24 mouse cellular contexts compared by ENCODE assay signal in genomic region chr19:45156381-45156780, GRCm38 (mm10). TPM values are rescaled to one million over a fixed set of nuclear protein-coding genes. Genes with fewer than 3 reads are reported as not detected.
DNase-seq lines count a peak whose midpoint lies in the region; ATAC-seq and TF ChIP-seq lines count a peak whose summit lies in the region.
"Had no signal": no experiment of that assay in that cellular context is flagged by ENCODE, and none has a peak within 500 bp of the region (broad histone marks: within the 10 kb centered on the region; RNA-seq: fewer than 3 reads in every experiment).

No protein-coding gene starts in this region.

- no peak for TF ChIP-seq CTCF in testis, adult 2 months (IDR thresholded peaks at IDR 0.05; ENCODE audit: control insufficient read depth, insufficient read depth, insufficient replicate concordance, low read depth, low read length)

- no peak for TF ChIP-seq POLR2A in testis, adult 2 months (IDR thresholded peaks at IDR 0.05; ENCODE audit: control insufficient read depth, low read depth, low read length)

- no peaks in the 10 kb centered on the region for H3K36me3 ChIP-seq in heart, embryonic 10.5 days
- no peaks in the 10 kb centered on the region for H3K36me3 ChIP-seq in midbrain, embryonic 10.5 days
- H3K36me3 ChIP-seq in midbrain, embryonic 14.5 days (ENCODE audit: control insufficient read depth, insufficient read depth, low read length), result no peaks in the 10 kb centered on the region
- H3K36me3 ChIP-seq in testis, adult 2 months (ENCODE audit: control insufficient read depth, insufficient read depth, low read length), result no peaks in the 10 kb centered on the region
- H3K36me3 ChIP-seq: forebrain, embryonic 10.5 days; heart, embryonic 13.5 days; hindbrain, embryonic 13.5 days had no signal

- intact Hi-C loops in heart, postnatal 36 days (cut with DNase I), result no loop called here

- peak overlapping the region; percentile 35; the same call in 1 of the 2 replicates for H3K4me3 ChIP-seq in heart, embryonic 10.5 days
- H3K4me3 ChIP-seq in midbrain, embryonic 10.5 days, result no peak overlapping the region
- H3K4me3 ChIP-seq in midbrain, embryonic 14.5 days (replicated peaks; ENCODE audit: low read depth, low read length), result no peak overlapping the region
- peak overlapping the region; percentile 60 for H3K4me3 ChIP-seq in testis, adult 2 months (ENCODE audit: control insufficient read depth, low read depth, low read length)
- H3K4me3 ChIP-seq: erythroblast, embryonic 14.5 days; forebrain, embryonic 10.5 days; gastrocnemius, adult 2 months; heart, embryonic 13.5 days had no signal

- peaks cover 38% of the 10 kb centered on the region for H3K4me1 ChIP-seq in heart, embryonic 10.5 days
- H3K4me1 ChIP-seq in midbrain, embryonic 10.5 days, result peaks cover 34% of the 10 kb centered on the region
- H3K4me1 ChIP-seq in midbrain, embryonic 14.5 days (ENCODE audit: control insufficient read depth, insufficient read depth, low read length), result no peaks in the 10 kb centered on the region
- peaks cover 40% of the 10 kb centered on the region for H3K4me1 ChIP-seq in testis, adult 2 months (ENCODE audit: control insufficient read depth, insufficient read depth, low read length)

- no peaks in the 10 kb centered on the region for H3K9me3 ChIP-seq in heart, embryonic 10.5 days
- H3K9me3 ChIP-seq in midbrain, embryonic 10.5 days (replicated peaks), result no peaks in the 10 kb centered on the region
- no peaks in the 10 kb centered on the region for H3K9me3 ChIP-seq in midbrain, embryonic 14.5 days (ENCODE audit: control insufficient read depth, low read length)
- H3K9me3 ChIP-seq: forebrain, embryonic 10.5 days; heart, embryonic 13.5 days; hindbrain, embryonic 13.5 days had no signal

- H3K9ac ChIP-seq in midbrain, embryonic 14.5 days (replicated peaks; ENCODE audit: low read length), result no peak overlapping the region
- H3K9ac ChIP-seq: heart, embryonic 13.5 days; hindbrain, embryonic 13.5 days had no signal

- no peak overlapping the region for H3K27ac ChIP-seq in heart, embryonic 10.5 days
- H3K27ac ChIP-seq in midbrain, embryonic 10.5 days (replicated peaks), result no peak overlapping the region
- H3K27ac ChIP-seq in midbrain, embryonic 14.5 days (replicated peaks; ENCODE audit: low read depth, low read length), result no peak overlapping the region
- H3K27ac ChIP-seq in testis, adult 2 months (ENCODE audit: control insufficient read depth, insufficient read depth, low read depth, low read length), result no peak overlapping the region
- H3K27ac ChIP-seq: forebrain, embryonic 10.5 days; gastrocnemius, adult 2 months; heart, embryonic 13.5 days; hindbrain, embryonic 13.5 days had no signal

- no peak overlapping the region for H3K4me2 ChIP-seq in midbrain, embryonic 14.5 days (ENCODE audit: low read length)
- H3K4me2 ChIP-seq: heart, embryonic 13.5 days; hindbrain, embryonic 13.5 days had no signal

- no peak for DNase-seq in heart, embryonic 10.5 days (ENCODE audit: low spot score)
- no peak for DNase-seq in heart, postnatal 36 days
- DNase-seq in midbrain, embryonic 10.5 days (ENCODE audit: low spot score), result peak; percentile 23
- DNase-seq in midbrain, embryonic 14.5 days, result no peak
- no peak for DNase-seq in testis, postnatal 14 days (ENCODE audit: low spot score)
- DNase-seq in B cell, adult 2 months, result no peak
- DNase-seq: adrenal gland, postnatal 14 days; cerebellum, adult 11-12 months; cerebellum, adult 9-10 months; cerebellum, postnatal 25 days; gastrocnemius, adult 2 months; gastrocnemius, postnatal 25 days; heart, postnatal 4 days had no signal

- no peak for ATAC-seq in midbrain, embryonic 14.5 days (ENCODE audit: low FRiP score, low TSS enrichment)
- ATAC-seq: activated CD4-positive, CD25-positive, alpha-beta regulatory T cell, adult 4 months; forebrain, embryonic 14.5 days; Patski had no signal

- peaks cover 100% of the 10 kb centered on the region for H3K27me3 ChIP-seq in heart, embryonic 10.5 days (ENCODE audit: insufficient read depth, poor library complexity, severe bottlenecking)
- peaks cover 100% of the 10 kb centered on the region for H3K27me3 ChIP-seq in midbrain, embryonic 10.5 days (ENCODE audit: low read depth, poor library complexity, severe bottlenecking)
- peaks cover 95% of the 10 kb centered on the region for H3K27me3 ChIP-seq in midbrain, embryonic 14.5 days (ENCODE audit: control insufficient read depth, insufficient read depth, low read length)
- H3K27me3 ChIP-seq in testis, adult 2 months (ENCODE audit: control insufficient read depth, insufficient read depth, low read length), result peaks cover 18% of the 10 kb centered on the region

- WGBS in heart, embryonic 10.5 days, result 11% methylated on average over 5 of the region's 5 CpGs
- WGBS in midbrain, embryonic 10.5 days, result 5% methylated on average over 5 of the region's 5 CpGs
- under 1% methylated on average over 5 of the region's 5 CpGs for WGBS in midbrain, embryonic 14.5 days

RNA-seq across cellular contexts. Expression of gene Tlx1, which starts 5.9 kb away (rescaled TPM):
- polyA plus RNA-seq in heart, embryonic 10.5 days (2016; fragmentation: Nextera tagmentation; extraction: Ambion mirVana), result 1.0 and 4.1 TPM in 2 replicates
- total RNA-seq in heart, postnatal 36 days (2021), result not detected
- 0.11 and 0.22 TPM in 2 replicates for polyA plus RNA-seq in midbrain, embryonic 10.5 days (2016; fragmentation: Nextera tagmentation; extraction: Ambion mirVana)
- polyA plus RNA-seq in midbrain, embryonic 14.5 days (2014; fragmentation: Nextera tagmentation; extraction: Ambion mirVana), result not detected in 2 replicates
- polyA plus RNA-seq in testis, adult 2 months (2012; rRNA removed), result 0.06 and 0.10 TPM in 2 replicates
- total RNA-seq: adrenal gland, adult 18-20 months; gastrocnemius, adult 2 months; gastrocnemius, postnatal 25 days; granulocyte monocyte progenitor cell, adult 5-6 weeks had no signal
- polyA plus RNA-seq: activated CD4-positive, CD25-positive, alpha-beta regulatory T cell, adult 4 months; C2C12; erythroblast, embryonic 14.5 days; forebrain, embryonic 10.5 days; forebrain, embryonic 14.5 days; Patski had no signal

Comparison
In these comparisons a context has a peak if more than half of its experiments do, and no peak if none do; other contexts are left out.
1. H3K4me3 ChIP-seq: peak in heart, embryonic 10.5 days (single experiment) and testis, adult 2 months (single experiment); none in midbrain, embryonic 10.5 days (single experiment) and midbrain, embryonic 14.5 days (single experiment).